Mouse (Mus musculus) CH12.LX (cell line): Measurements from ENCODE around the gene Copa. TPM values are rescaled to one million over a fixed set of nuclear protein-coding genes. Genes with fewer than 3 reads are reported as not detected.
A peak's percentile ranks its signal among the peaks of the same experiment; 100 is the strongest.

Experiments used
- DNase-seq: peaks from one replicate; pipeline ENCODE4 v3.0.0-alpha.2; 2013; ENCODE audit errors: extremely low read depth
- H3K27ac ChIP-seq: 2 replicates; pipeline ENCODE4 v1.5.1; 2012; ENCODE audit warnings: low read depth, mild to moderate bottlenecking, control low read depth, moderate library complexity; ENCODE audit not compliant: insufficient read depth
- H3K27me3 ChIP-seq: replicated peaks from 2 replicates; pipeline ENCODE3; 2012; ENCODE audit warnings: inconsistent platforms
- H3K36me3 ChIP-seq, 2 experiments: replicated peaks in 1 of 2; 2 replicates each; pipeline versions ENCODE3 to v1.6.1; 2012; ENCODE audit warnings: inconsistent platforms in 1 of 2, low read length in 1 of 2, mild to moderate bottlenecking in 1 of 2, mixed read lengths in 1 of 2, moderate library complexity in 1 of 2; ENCODE audit not compliant: control insufficient read depth in 1 of 2, insufficient read depth in 1 of 2
- H3K4me1 ChIP-seq, 2 experiments: 2 replicates each; pipeline ENCODE4 v1.6.1; 2012; ENCODE audit warnings: inconsistent platforms in 1 of 2, moderate library complexity in 1 of 2; ENCODE audit not compliant: insufficient read depth in 2 of 2, control insufficient read depth in 1 of 2
- H3K4me2 ChIP-seq: 2 replicates; pipeline ENCODE4 v1.6.1; 2012; ENCODE audit warnings: low read depth, mild to moderate bottlenecking, control low read depth; ENCODE audit not compliant: poor library complexity, insufficient read depth, severe bottlenecking
- H3K4me3 ChIP-seq, 3 experiments: fragments of 150-350 bp in 1 of 3; sonication (generic) in 1 of 3; replicated peaks in 1 of 3; 2 replicates each; pipeline versions ENCODE3 to v1.5.1; 2011 to 2012; ENCODE audit warnings: low read depth in 2 of 3, low read length in 2 of 3, mild to moderate bottlenecking in 2 of 3, moderate library complexity in 2 of 3, control low read depth in 1 of 3, improper control_type of control experiment in 1 of 3, inconsistent platforms in 1 of 3, mixed read lengths in 1 of 3; ENCODE audit not compliant: poor library complexity in 1 of 3
- H3K79me2 ChIP-seq: replicated peaks from 2 replicates; pipeline ENCODE4 v1.6.1; 2012; ENCODE audit warnings: mild to moderate bottlenecking, moderate library complexity; ENCODE audit not compliant: control insufficient read depth, poor library complexity, insufficient read depth, severe bottlenecking; ENCODE audit errors: extremely low read depth
- H3K9ac ChIP-seq: 2 replicates; pipeline ENCODE4 v1.6.1; 2012; ENCODE audit warnings: low read depth, mild to moderate bottlenecking, control low read depth, moderate library complexity; ENCODE audit not compliant: insufficient read depth
- H3K9me3 ChIP-seq: replicated peaks from 2 replicates; pipeline ENCODE3; 2012; ENCODE audit warnings: low read length, inconsistent platforms, mixed read lengths
- BHLHE40 ChIP-seq: IDR thresholded peaks from 2 replicates; pipeline ENCODE4 v1.6.1; 2011; ENCODE audit warnings: mild to moderate bottlenecking, low read depth, low read length, improper control_type of control experiment
- CHD1 ChIP-seq: IDR thresholded peaks from 2 replicates; pipeline ENCODE4 v1.6.1; 2012; ENCODE audit warnings: low read depth, low read length, improper control_type of control experiment, inconsistent platforms
- CHD2 ChIP-seq: IDR thresholded peaks from 2 replicates; pipeline ENCODE4 v1.6.1; 2011; ENCODE audit warnings: low read length, improper control_type of control experiment
- CTCF ChIP-seq, 2 experiments: IDR thresholded peaks in 1 of 2; conservative IDR thresholded peaks in 1 of 2; 2 replicates each; pipeline ENCODE4 v1.5.1; 2011 to 2012; ENCODE audit warnings: low read depth in 2 of 2, low read length in 2 of 2, improper control_type of control experiment in 1 of 2, inconsistent platforms in 1 of 2, mild to moderate bottlenecking in 1 of 2, moderate library complexity in 1 of 2
- E2F4 ChIP-seq: IDR thresholded peaks from 2 replicates; pipeline ENCODE4 v1.6.1; 2011; ENCODE audit warnings: low read depth, low read length, improper control_type of control experiment; ENCODE audit not compliant: insufficient replicate concordance
- ELF1 ChIP-seq: IDR thresholded peaks from 2 replicates; pipeline ENCODE4 v1.6.1; 2014; ENCODE audit warnings: low read depth, mild to moderate bottlenecking, inconsistent platforms, low read length, improper control_type of control experiment
- EP300 ChIP-seq: IDR thresholded peaks from 2 replicates; pipeline ENCODE4 v1.6.1; 2011; ENCODE audit warnings: low read length, improper control_type of control experiment
- ETS1 ChIP-seq: conservative IDR thresholded peaks from 2 replicates; pipeline ENCODE4 v1.6.1; 2012; ENCODE audit warnings: low read depth, mild to moderate bottlenecking, inconsistent platforms, low read length, improper control_type of control experiment, moderate library complexity
- GABPA ChIP-seq: IDR thresholded peaks from 2 replicates; pipeline ENCODE4 v1.6.1; 2012; ENCODE audit warnings: low read depth, low read length, improper control_type of control experiment, inconsistent platforms; ENCODE audit not compliant: insufficient replicate concordance
- HCFC1 ChIP-seq: IDR thresholded peaks from 2 replicates; pipeline ENCODE4 v1.6.1; 2012; ENCODE audit warnings: low read depth, mild to moderate bottlenecking, inconsistent platforms, low read length, improper control_type of control experiment
- IRF4 ChIP-seq: IDR thresholded peaks from 2 replicates; pipeline ENCODE4 v1.6.1; 2014; ENCODE audit warnings: low read depth, mild to moderate bottlenecking, inconsistent platforms, low read length, improper control_type of control experiment
- JUN ChIP-seq: IDR thresholded peaks from 2 replicates; pipeline ENCODE4 v1.6.1; 2011; ENCODE audit warnings: low read depth, mild to moderate bottlenecking, low read length, improper control_type of control experiment, moderate library complexity; ENCODE audit not compliant: insufficient read depth
- JUND ChIP-seq: conservative IDR thresholded peaks from 2 replicates; pipeline ENCODE4 v1.6.1; 2011; ENCODE audit warnings: low read depth, low read length, improper control_type of control experiment
- KAT2A ChIP-seq: IDR thresholded peaks from 2 replicates; pipeline ENCODE4 v1.6.1; 2012; ENCODE audit warnings: low read length, improper control_type of control experiment, inconsistent platforms; ENCODE audit not compliant: insufficient replicate concordance
- MAFK ChIP-seq: IDR thresholded peaks from 2 replicates; pipeline ENCODE4 v1.6.1; 2011; ENCODE audit warnings: low read length, improper control_type of control experiment; ENCODE audit not compliant: insufficient replicate concordance
- MAX ChIP-seq: IDR thresholded peaks from 2 replicates; pipeline ENCODE4 v1.6.1; 2011; ENCODE audit warnings: low read length, improper control_type of control experiment
- MAZ ChIP-seq: IDR thresholded peaks from 2 replicates; pipeline ENCODE4 v1.6.1; 2012; ENCODE audit warnings: low read depth, mild to moderate bottlenecking, inconsistent platforms, low read length, improper control_type of control experiment, moderate library complexity
- MEF2A ChIP-seq: IDR thresholded peaks from 2 replicates; pipeline ENCODE4 v1.6.1; 2014; ENCODE audit warnings: low read depth, mild to moderate bottlenecking, inconsistent platforms, low read length, improper control_type of control experiment, borderline replicate concordance
- MXI1 ChIP-seq: IDR thresholded peaks from 2 replicates; pipeline ENCODE4 v1.6.1; 2011; ENCODE audit warnings: mild to moderate bottlenecking, low read depth, low read length, improper control_type of control experiment
- MYC ChIP-seq: IDR thresholded peaks from 2 replicates; pipeline ENCODE4 v1.6.1; 2011; ENCODE audit warnings: low read depth, mild to moderate bottlenecking, improper control_type of control experiment, low read length
- NELFE ChIP-seq: IDR thresholded peaks from 2 replicates; pipeline ENCODE4 v1.6.1; 2011; ENCODE audit warnings: low read depth, low read length, improper control_type of control experiment
- NRF1 ChIP-seq: IDR thresholded peaks from 2 replicates; pipeline ENCODE4 v1.6.1; 2014; ENCODE audit warnings: low read depth, mild to moderate bottlenecking, inconsistent platforms, low read length, improper control_type of control experiment, moderate library complexity
- PAX5 ChIP-seq: IDR thresholded peaks from 2 replicates; pipeline ENCODE4 v1.6.1; 2012; ENCODE audit warnings: low read length, inconsistent platforms, mixed read lengths
- POLR2A ChIP-seq: IDR thresholded peaks from 2 replicates; pipeline ENCODE4 v1.6.1; 2011; ENCODE audit warnings: low read depth, mild to moderate bottlenecking, improper control_type of control experiment, low read length
- POLR2AphosphoS2 ChIP-seq: IDR thresholded peaks from 2 replicates; pipeline ENCODE4 v1.6.1; 2011; ENCODE audit warnings: low read depth, low read length, improper control_type of control experiment
- RAD21 ChIP-seq: IDR thresholded peaks from 2 replicates; pipeline ENCODE4 v1.6.1; 2011; ENCODE audit warnings: low read depth, mild to moderate bottlenecking, low read length, improper control_type of control experiment, moderate library complexity
- RCOR1 ChIP-seq: conservative IDR thresholded peaks from 2 replicates; pipeline ENCODE4 v1.6.1; 2012; ENCODE audit warnings: low read depth, mild to moderate bottlenecking, inconsistent platforms, low read length, improper control_type of control experiment
- SIN3A ChIP-seq: IDR thresholded peaks from 2 replicates; pipeline ENCODE4 v1.6.1; 2012; ENCODE audit warnings: low read length, improper control_type of control experiment, inconsistent platforms
- SMC3 ChIP-seq: IDR thresholded peaks from 2 replicates; pipeline ENCODE4 v1.6.1; 2011; ENCODE audit warnings: low read depth, low read length, improper control_type of control experiment
- TBP ChIP-seq: conservative IDR thresholded peaks from 2 replicates; pipeline ENCODE4 v1.6.1; 2011; ENCODE audit warnings: low read depth, low read length, improper control_type of control experiment
- TCF12 ChIP-seq: IDR thresholded peaks from 2 replicates; pipeline ENCODE4 v1.6.1; 2014; ENCODE audit warnings: low read depth, mild to moderate bottlenecking, inconsistent platforms, low read length, improper control_type of control experiment
- UBTF ChIP-seq: IDR thresholded peaks from 2 replicates; pipeline ENCODE4 v1.6.1; 2012; ENCODE audit warnings: low read depth, mild to moderate bottlenecking, inconsistent platforms, low read length, improper control_type of control experiment, moderate library complexity
- USF1 ChIP-seq: IDR thresholded peaks from 2 replicates; pipeline ENCODE4 v1.6.1; 2014; ENCODE audit warnings: low read depth, mild to moderate bottlenecking, inconsistent platforms, low read length, improper control_type of control experiment
- USF2 ChIP-seq: conservative IDR thresholded peaks from 2 replicates; pipeline ENCODE4 v1.6.1; 2011; ENCODE audit warnings: low read depth, low read length, improper control_type of control experiment
- ZC3H11A ChIP-seq: IDR thresholded peaks from 2 replicates; pipeline ENCODE4 v1.6.1; 2012; ENCODE audit warnings: low read depth, mild to moderate bottlenecking, inconsistent platforms, low read length, improper control_type of control experiment
- ZKSCAN1 ChIP-seq: IDR thresholded peaks from 2 replicates; pipeline ENCODE4 v1.6.1; 2012; ENCODE audit warnings: low read depth, inconsistent platforms, low read length, improper control_type of control experiment, borderline replicate concordance
- ZMIZ1 ChIP-seq: IDR thresholded peaks from 2 replicates; pipeline ENCODE4 v1.6.1; 2012; ENCODE audit warnings: low read depth, mild to moderate bottlenecking, inconsistent platforms, low read length, improper control_type of control experiment
- ZNF384 ChIP-seq: IDR thresholded peaks from 2 replicates; pipeline ENCODE4 v1.6.1; 2012; ENCODE audit warnings: low read depth, low read length, improper control_type of control experiment, inconsistent platforms
- dilution Hi-C: fragments of 300-500 bp; cut with MboI; formaldehyde crosslinking; loops from 2 replicates; pipeline ENCODE4 v1.14.3; 2020; ENCODE audit warnings: low sequenced_read_pairs; ENCODE audit not compliant: extremely low pct_unique_long_range_greater_than_20kb, extremely low pct_ligation_motif_present
- in situ Hi-C: fragments of 300-500 bp; cut with MboI; formaldehyde crosslinking; loops from 3 replicates; pipeline ENCODE4 v1.14.3; 2019; ENCODE audit warnings: low sequenced_read_pairs, low pct_ligation_motif_present, low pct_unique_long_range_greater_than_20kb, mixed read lengths
- polyA plus RNA-seq: library from polyadenylated mRNA; unstranded; fragments of >175 nt; gene quantifications from 2 replicates; pipeline ENCODE4 v1.2.1, GENCODE M21; 2012; ENCODE audit warnings: low read depth; ENCODE audit not compliant: insufficient read length
- total RNA-seq, 2 experiments: library from RNA; depleted of rRNA; stranded (reverse); fragments of 300-350 nt in 1 of 2; fragments of >200 nt in 1 of 2; gene quantifications; 2 replicates each; pipeline ENCODE4 v1.2.3; 2012 to 2014

The Copa gene
- total and polyA plus RNA-seq, 3 experiments = 157 to 165 (median 158) TPM

DNA sequence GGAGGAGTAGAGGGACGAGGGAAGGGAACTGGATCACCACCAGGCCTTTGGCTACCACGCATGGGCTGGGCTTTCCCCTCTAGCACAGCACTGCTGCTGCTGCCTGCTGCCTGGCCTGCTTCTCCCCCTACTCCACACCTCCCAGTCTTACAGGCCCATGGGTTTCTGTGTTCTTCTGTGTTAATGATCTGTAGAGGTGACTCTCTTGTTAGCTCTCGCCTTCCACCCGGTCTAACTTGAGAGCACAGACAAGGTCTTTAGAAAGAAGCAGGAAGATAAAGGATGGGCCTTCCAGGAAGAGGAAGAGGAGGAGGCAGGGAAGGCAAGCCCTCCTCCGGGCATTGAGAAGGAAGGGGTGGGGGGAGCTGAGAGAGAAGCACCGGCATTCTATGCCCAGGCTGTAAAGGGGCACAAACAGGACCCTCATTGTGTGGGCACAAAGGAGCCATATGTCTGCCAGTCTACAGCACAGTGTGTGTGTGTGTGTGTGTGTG lies 34.0 kb upstream of the Copa start:
- no peaks in the 10 kb centered on the region for H3K79me2 ChIP-seq
- H3K27me3 ChIP-seq = no peaks in the 10 kb centered on the region
- in situ Hi-C loops = loop anchor here (25.0 kb wide), 1 partner anchor 264 kb away; no protein-coding TSS in a partner anchor
- TF ChIP-seq JUND (no peak), IRF4 (peak; percentile 34; the same call in 1 of the 2 replicates), NELFE (peak; percentile 70; the same call in 1 of the 2 replicates), ZNF384 (no peak), CHD1 (no peak), JUN (no peak), UBTF (0 out of 2 replicates have a peak, but pooled peaks have one; percentile 57), ZMIZ1 (0 out of 2 replicates have a peak, but pooled peaks have one; percentile 38), CHD2 (no peak), KAT2A (0 out of 2 replicates have a peak, but pooled peaks have one; percentile 50), ZKSCAN1 (no peak; the same call in 1 of the 2 replicates), GABPA (no peak), TCF12 (peak; percentile 64), MEF2A (no peak; the same call in 1 of the 2 replicates), NRF1 (peak; percentile 64), MAX (peak; percentile 80), E2F4 (no peak), MXI1 (0 out of 2 replicates have a peak, but pooled peaks have one; percentile 58), ETS1 (no peak), MAZ (peak; percentile 47; the same call in 1 of the 2 replicates), RCOR1 (no peak), SIN3A (peak; percentile 50; the same call in 1 of the 2 replicates), POLR2AphosphoS2 (peak; percentile 56; the same call in 1 of the 2 replicates), CTCF (conservative IDR thresholded peaks at IDR 0.05 in 1 of 2, IDR thresholded peaks at IDR 0.05 in 1 of 2; ENCODE audit: low read depth in 2 of 2, low read length in 2 of 2) (no peak), PAX5 (no peak), EP300 (no peak), MYC (peak; percentile 72; the same call in 1 of the 2 replicates), RAD21 (no peak), ELF1 (peak; percentile 79), HCFC1 (peak; percentile 68), USF1 (no peak), SMC3 (no peak), POLR2A (peak; percentile 48), BHLHE40 (no peak), TBP (0 out of 2 replicates have a peak, but pooled peaks have one; percentile 50), USF2 (no peak), ZC3H11A (no peak), MAFK (no peak)
- TF ChIP-seq, all 38 proteins: peak for 17
- Histone ChIP-seq H3K9ac (peak overlapping the region; percentile 82), H3K4me3 (peak overlapping the region; percentile 62 to 72 (median 68)), H3K4me1 (peaks cover 3 to 19% of the 10 kb centered on the region in 2 experiments; a peak in 2 of 4 replicates), H3K9me3 (no peaks in the 10 kb centered on the region), H3K27ac (peak overlapping the region; percentile 42; the same call in 1 of the 2 replicates), H3K36me3 (peaks cover 0 to 19% of the 10 kb centered on the region in 2 experiments), H3K4me2 (peak overlapping the region; percentile 59)
- dilution Hi-C loops = no loop called here
- DNase-seq = peak; percentile 48
